Mouse (Mus musculus) retina, postnatal 7 days (tissue): ENCODE measurements around the gene Hnrnpl.

Source experiments
- DNase-seq: peaks from one replicate; pipeline ENCODE4 v3.0.0-alpha.2; 2012; ENCODE audit warnings: low read depth, low spot score

Hnrnpl gene

GRCm38 (mm10) chr7:28808221-28808941 is at the start of gene Hnrnpl:
Gene Hnrnpl, plus strand, starts transcription at chr7:28808541.
- DNase-seq, result no peak

GRCm38 (mm10) chr7:28758623-28759022 is 49.7 kb upstream of the Hnrnpl start:
- DNase-seq, result no peak

DNA sequence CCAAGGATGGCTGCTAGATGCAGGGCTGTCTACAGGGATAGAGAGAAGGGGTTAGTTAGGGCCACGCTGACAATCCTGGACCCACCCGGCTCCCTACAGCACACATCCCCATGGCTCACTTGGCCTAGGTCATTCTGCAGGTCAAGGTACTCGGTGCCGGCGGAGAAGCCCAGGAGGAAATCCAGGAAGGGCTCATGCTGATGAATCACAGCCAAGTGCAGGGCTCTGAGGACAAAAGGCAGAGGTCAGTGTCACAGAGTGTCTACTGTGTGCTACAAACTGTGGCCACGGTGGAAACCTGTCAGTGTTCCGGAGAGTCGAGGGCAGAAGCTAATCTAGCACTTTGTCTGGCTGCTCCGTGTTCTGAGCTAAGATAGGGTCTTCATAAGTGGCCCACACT is 46.4 kb upstream of the Hnrnpl start:
- no peak for DNase-seq

DNA sequence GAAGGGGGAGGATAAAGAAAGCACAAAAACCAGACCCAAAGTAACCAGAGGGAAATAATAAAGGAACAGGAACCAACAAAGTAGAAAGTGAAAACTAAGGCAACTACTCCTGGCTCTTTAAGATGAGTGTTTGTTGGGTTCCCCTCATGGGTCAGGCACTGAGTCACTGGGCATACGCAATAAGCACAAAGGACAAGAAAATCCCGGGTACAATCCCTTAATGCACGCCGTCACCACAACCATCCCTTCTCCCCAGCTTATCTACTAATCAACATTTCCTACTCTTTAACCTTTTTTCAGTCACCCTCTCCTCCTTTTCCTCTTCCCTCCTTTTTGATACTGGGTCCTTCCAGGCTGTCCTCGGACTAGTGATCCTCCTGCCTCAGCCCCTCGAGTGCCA is 43.1 kb upstream of the Hnrnpl start:
- DNase-seq, result no peak

DNA sequence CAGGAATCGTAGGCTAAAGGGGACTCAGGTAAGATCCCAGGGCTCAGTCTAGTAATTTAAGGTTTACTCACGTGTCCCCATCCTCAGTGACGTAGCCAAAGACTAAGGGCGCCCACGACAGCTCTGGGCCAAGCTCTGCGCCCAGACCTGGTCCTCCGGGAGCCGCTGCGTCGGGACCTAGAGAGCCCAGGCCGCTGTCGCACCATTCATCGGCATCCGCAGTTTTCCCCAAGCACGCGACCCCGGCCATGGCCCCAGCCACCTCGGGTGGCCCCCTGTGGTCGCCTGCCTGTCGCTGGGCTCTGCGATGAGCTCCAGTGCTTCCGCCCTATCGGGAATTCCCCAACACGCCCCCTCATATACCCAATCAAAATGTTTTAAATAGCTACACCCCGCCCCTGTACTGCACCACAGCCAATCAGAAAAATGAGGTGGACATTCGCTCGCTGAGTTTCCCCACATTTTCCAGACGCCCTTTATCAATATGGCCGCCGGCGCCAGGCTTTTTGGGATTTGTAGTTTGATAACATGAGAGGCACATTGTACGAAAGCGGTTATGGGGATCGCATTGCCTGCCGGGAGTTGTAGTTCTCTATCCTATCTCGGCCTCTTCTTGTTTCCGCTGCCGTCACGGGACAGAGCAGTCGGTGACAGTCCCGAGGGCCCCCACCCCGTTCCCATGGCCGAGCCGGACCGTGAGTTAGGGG is 42.0 kb upstream of the Hnrnpl start, which contains the start of gene Sirt2:
TSS of gene Sirt2 (plus strand) at position 563 of the 707 bp plus-strand sequence.
- DNase-seq, result peak; percentile 99

DNA sequence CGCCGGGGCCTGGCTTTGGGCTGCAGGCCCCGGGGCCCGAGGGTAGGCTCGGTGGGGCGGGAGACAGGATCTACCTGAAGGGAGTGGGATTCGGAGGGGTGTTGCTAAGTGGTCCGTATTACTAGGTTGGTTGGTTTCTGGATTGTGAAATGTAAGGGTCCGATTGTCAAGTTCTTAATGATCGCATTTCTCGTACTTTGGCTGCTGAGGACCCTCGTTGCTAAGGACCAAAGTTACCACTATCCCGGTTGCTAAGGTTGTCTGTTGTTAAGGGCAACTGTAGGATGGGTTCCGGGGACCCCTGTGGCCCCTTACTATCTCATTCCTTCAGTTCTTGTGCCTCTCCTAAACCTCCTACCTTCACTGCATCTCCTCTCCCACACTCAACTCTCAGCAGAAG is 41.4 kb upstream of the Hnrnpl start:
- DNase-seq, result no peak

- peak; percentile 53 for DNase-seq
These were observed 40.8 kb upstream of the Hnrnpl start, which contains the start of gene Nfkbib for GRCm38 (mm10) chr7:28767462-28767965. Gene Nfkbib, minus strand, starts transcription at chr7:28767512.

DNA sequence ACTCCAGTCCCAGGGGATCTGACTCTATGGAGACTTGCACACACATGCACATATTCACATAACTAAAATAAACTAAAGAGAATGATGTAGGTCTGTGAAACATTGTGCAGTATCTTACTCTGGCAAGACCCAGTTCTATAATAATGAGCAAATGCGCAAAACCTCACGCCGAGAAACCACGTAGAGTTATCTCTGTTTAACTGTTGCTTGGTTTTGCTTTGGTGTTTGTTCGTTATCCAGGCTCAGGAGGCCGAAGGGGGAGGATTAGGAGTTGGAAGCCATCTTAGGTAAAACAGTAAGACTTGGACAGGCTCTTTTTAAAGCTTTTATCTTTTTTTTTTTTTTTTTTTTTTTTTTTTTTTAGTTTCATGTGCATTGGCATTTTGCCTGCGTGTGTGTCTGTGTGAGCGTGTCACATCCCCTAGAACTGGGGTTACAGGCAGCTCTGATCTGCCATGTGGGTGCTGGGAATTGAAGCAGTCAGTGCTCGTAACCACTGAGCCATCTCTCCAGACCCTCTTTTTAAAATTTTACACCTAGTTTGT is 38.9 kb upstream of the Hnrnpl start:
- no peak for DNase-seq

- DNase-seq, result no peak
These were observed 38.0 kb upstream of the Hnrnpl start for GRCm38 (mm10) chr7:28770309-28770708.

DNA sequence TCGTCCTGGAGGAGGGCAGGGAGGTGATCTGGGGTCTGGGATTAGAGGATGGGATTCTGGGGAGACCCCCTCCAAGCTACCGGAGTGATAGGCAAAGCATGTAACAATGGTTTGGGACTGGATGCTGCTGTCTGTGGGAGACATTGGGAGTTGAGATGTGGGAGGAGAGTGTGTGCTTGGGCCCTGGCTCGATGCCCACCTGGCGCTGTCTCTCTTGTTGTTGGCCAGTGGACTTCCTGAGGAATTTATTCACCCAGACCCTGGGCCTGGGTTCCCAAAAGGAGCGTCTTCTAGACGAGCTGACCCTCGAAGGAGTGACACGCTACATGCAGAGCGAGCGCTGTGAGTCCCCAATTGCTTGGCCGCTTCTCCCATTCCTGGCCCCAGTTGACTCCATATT is 36.5 kb upstream of the Hnrnpl start:
- no peak for DNase-seq

DNA sequence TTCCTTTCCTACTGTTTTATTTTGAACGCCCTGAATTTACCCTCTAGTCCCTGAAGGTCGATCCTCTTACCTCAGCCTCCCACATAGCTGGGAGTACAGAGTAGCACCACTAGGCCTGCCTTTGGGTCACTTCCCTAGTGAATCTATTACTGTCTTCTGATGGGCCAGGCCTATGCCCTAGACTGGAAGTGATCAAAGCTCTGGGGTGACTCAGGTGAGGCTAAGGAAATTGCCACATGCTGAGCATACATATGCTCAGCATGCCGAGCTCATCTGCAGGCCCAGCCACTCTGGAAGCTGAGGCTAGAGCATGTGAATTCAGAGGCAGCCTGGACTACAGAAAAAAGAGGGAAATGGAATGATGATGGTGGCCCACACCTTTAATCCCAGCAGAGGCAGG is 35.2 kb upstream of the Hnrnpl start:
- DNase-seq, result no peak

- no peak for DNase-seq
These were observed 34.2 kb upstream of the Hnrnpl start for GRCm38 (mm10) chr7:28774164-28774563.

- DNase-seq, result no peak
These were observed 33.2 kb upstream of the Hnrnpl start for GRCm38 (mm10) chr7:28775129-28775528.

DNA sequence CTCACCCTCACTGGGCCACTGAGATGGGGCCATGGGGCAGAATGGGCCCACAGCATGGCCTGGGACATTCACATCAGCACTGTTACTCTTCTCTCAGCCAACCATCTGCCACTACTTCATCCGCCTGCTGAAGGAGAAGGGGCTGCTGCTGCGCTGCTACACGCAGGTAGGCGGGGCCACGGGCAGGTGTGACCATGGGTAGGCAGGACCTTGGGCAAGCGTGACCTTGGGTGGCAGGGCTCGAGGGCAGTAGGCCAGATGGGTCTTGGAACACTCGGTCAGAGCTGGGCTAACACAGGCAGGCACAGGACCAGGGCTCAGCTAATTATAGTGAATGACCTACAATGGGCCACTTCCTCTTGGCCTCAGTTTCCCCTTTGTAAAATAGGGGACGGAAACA is 29.5 kb upstream of the Hnrnpl start:
- no peak for DNase-seq

DNA sequence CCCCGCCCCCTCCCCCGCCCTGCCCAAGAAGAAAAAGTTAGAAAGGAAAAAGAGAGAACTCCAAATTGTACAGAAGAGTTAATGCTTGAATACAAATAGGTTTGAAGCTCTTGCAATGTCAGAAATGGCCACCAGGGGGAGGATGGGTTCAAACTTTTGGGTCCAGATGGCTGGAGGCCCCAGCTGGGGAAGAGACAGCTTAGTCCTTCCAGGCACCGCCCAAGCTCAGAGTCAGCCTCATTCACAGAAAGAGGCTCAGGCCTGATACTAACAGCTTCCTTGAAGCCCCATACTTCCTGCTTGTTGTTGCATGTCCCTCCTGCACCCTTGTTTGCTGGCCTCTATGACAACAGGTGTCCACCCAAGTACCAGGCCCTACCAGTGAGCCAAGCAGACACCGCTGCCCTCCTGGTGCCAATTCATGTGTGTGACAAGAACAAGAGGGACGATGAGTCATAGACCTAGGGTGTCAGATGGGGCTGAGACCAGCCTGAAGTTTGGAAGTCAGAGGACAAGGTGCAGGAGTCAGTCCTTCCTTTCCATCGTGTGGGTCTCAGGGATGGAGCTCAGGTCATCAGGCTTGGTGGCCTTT is 28.2 kb upstream of the Hnrnpl start:
- peak; percentile 91 for DNase-seq

GRCm38 (mm10) chr7:28780857-28781256 is 27.5 kb upstream of the Hnrnpl start:
- DNase-seq, result no peak

- DNase-seq, result no peak
These were observed 27.1 kb upstream of the Hnrnpl start for GRCm38 (mm10) chr7:28781261-28781663.

DNA sequence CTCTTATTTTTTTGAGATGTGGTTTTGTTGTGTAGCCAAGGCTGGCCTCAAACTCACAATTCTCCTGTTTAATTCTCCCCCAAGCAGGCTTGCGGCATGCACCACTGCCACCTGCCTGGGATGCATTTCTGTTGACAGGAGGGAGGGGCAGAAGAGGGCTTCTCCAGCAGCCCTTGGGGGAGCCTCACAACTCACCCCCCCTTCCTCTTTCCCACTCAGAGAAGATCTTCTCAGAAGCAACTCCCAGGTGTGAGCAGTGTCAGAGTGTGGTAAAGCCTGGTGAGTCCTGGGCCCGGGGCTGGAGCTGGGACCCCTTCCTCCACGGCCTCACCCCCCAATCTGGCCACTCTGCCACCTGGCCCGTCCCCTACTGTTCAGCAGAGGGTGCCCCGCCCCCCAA is 23.2 kb upstream of the Hnrnpl start:
- no peak for DNase-seq

DNA sequence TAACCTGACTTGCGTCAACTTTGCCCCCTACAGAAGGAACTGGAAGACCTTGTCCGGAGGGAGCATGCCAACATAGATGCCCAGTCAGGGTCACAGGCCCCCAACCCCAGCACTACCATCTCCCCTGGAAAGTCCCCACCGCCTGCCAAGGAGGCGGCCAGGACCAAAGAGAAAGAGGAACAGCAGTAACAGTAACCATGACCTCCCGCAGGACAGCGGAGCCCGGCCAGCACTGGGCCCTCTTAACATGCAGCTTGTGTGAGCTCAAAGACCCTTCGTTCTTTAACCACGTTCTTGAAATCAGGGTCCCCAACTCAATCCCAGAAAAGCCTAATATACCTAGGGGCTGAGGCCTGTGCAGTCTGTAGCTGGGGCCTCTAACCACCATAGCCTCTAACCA is 20.5 kb upstream of the Hnrnpl start:
- DNase-seq, result no peak

GRCm38 (mm10) chr7:28788307-28789195 is 19.8 kb upstream of the Hnrnpl start, which contains the start of gene Rinl:
Gene Rinl, plus strand, starts transcription at chr7:28788969.
- DNase-seq, result no peak

GRCm38 (mm10) chr7:28789235-28789634 is 19.1 kb upstream of the Hnrnpl start:
- DNase-seq, result no peak
